Mouse (Mus musculus): ENCODE results near the gene Csmd2. TPM values are rescaled to one million over a fixed set of nuclear protein-coding genes. Genes with fewer than 3 reads are reported as not detected.

The Csmd2 gene
- total RNA-seq, 2 experiments from 2014 or later: 43.1 to 48.9 TPM

GRCm38 (mm10) chr4:128084466-128084865 is 96.8 kb downstream of the Csmd2 start:
- H3K4me3 ChIP-seq: no peak overlapping the region
- H3K27ac ChIP-seq: 0 out of 2 replicates have a peak overlapping the region, but pooled peaks have one; percentile 39
- no peak for DNase-seq (ENCODE audit: low spot score in 2 of 2)
- no peak for TF ChIP-seq CTCF (conservative IDR thresholded peaks at IDR 0.05)

GRCm38 (mm10) chr4:128085096-128085495 is 97.4 kb downstream of the Csmd2 start:
- Histone ChIP-seq H3K4me3 (no peak overlapping the region), H3K27ac (0 out of 2 replicates have a peak overlapping the region, but pooled peaks have one; percentile 39)
- no peak for TF ChIP-seq CTCF (conservative IDR thresholded peaks at IDR 0.05)
- DNase-seq (ENCODE audit: low spot score in 2 of 2): peak; percentile 49 to 51

GRCm38 (mm10) chr4:128087147-128087606 is 99.5 kb downstream of the Csmd2 start:
- TF ChIP-seq CTCF (conservative IDR thresholded peaks at IDR 0.05): no peak
- Histone ChIP-seq H3K27ac (no peak overlapping the region), H3K4me3 (no peak overlapping the region)
- no peak for DNase-seq (ENCODE audit: low spot score in 2 of 2)

GRCm38 (mm10) chr4:128087704-128088103 is 100.0 kb downstream of the Csmd2 start:
- no peak overlapping the region for H3K4me3 ChIP-seq
- no peak overlapping the region for H3K27ac ChIP-seq
- DNase-seq (ENCODE audit: low spot score in 2 of 2): no peak
- no peak for TF ChIP-seq CTCF (conservative IDR thresholded peaks at IDR 0.05)

GRCm38 (mm10) chr4:128088264-128088663 is 100.6 kb downstream of the Csmd2 start:
- no peak overlapping the region for H3K27ac ChIP-seq
- peak in 1 of 2 experiments; percentile 8 for DNase-seq (ENCODE audit: low spot score in 2 of 2)
- no peak for TF ChIP-seq CTCF (conservative IDR thresholded peaks at IDR 0.05)
- H3K4me3 ChIP-seq: no peak overlapping the region

GRCm38 (mm10) chr4:128091938-128092337 is 104.3 kb downstream of the Csmd2 start:
- peak; percentile 48 to 60 for DNase-seq (ENCODE audit: low spot score in 2 of 2)
- no peak for TF ChIP-seq CTCF (conservative IDR thresholded peaks at IDR 0.05)

GRCm38 (mm10) chr4:128099515-128099914 is 111.9 kb downstream of the Csmd2 start:
- no peak overlapping the region for H3K4me3 ChIP-seq
- no peak for TF ChIP-seq CTCF (conservative IDR thresholded peaks at IDR 0.05)
- H3K27ac ChIP-seq: no peak overlapping the region
- no peak for DNase-seq (ENCODE audit: low spot score in 2 of 2)

More at GRCm38 (mm10) chr4:128091938-128092337, 104.3 kb downstream of the Csmd2 start:
- Histone ChIP-seq H3K4me3 (no peak overlapping the region), H3K27ac (no peak overlapping the region)

GRCm38 (mm10) chr4:128100541-128100940 is 112.9 kb downstream of the Csmd2 start:
- no peak for TF ChIP-seq CTCF (conservative IDR thresholded peaks at IDR 0.05)
- Histone ChIP-seq H3K4me3 (no peak overlapping the region), H3K27ac (no peak overlapping the region)
- DNase-seq (ENCODE audit: low spot score in 2 of 2): no peak

- Histone ChIP-seq H3K27ac (no peak overlapping the region), H3K4me3 (no peak overlapping the region)
- TF ChIP-seq CTCF (conservative IDR thresholded peaks at IDR 0.05): no peak
- DNase-seq (ENCODE audit: low spot score in 2 of 2): no peak
Observed at GRCm38 (mm10) chr4:128116331-128116730, 128.7 kb downstream of the Csmd2 start.

- H3K27ac ChIP-seq: no peak overlapping the region
- no peak for DNase-seq (ENCODE audit: low spot score in 2 of 2)
- H3K4me3 ChIP-seq: no peak overlapping the region
- TF ChIP-seq CTCF (conservative IDR thresholded peaks at IDR 0.05): no peak
Observed at GRCm38 (mm10) chr4:128123281-128123680, 135.6 kb downstream of the Csmd2 start.

- DNase-seq (ENCODE audit: low spot score in 2 of 2): no peak
- TF ChIP-seq CTCF (conservative IDR thresholded peaks at IDR 0.05): peak; percentile 56
- Histone ChIP-seq H3K4me3 (no peak overlapping the region), H3K27ac (no peak overlapping the region)
Observed at GRCm38 (mm10) chr4:128124738-128125137, 137.1 kb downstream of the Csmd2 start.

GRCm38 (mm10) chr4:128128546-128128945 is 140.9 kb downstream of the Csmd2 start:
- Histone ChIP-seq H3K4me3 (no peak overlapping the region), H3K27ac (no peak overlapping the region)
- no peak for TF ChIP-seq CTCF (conservative IDR thresholded peaks at IDR 0.05)
- no peak for DNase-seq (ENCODE audit: low spot score in 2 of 2)

GRCm38 (mm10) chr4:128130611-128131142 is 143.0 kb downstream of the Csmd2 start:
- H3K27ac ChIP-seq: no peak overlapping the region
- DNase-seq (ENCODE audit: low spot score in 2 of 2): no peak
- no peak overlapping the region for H3K4me3 ChIP-seq
- TF ChIP-seq CTCF (conservative IDR thresholded peaks at IDR 0.05): peak; percentile 61

GRCm38 (mm10) chr4:128131666-128132065 is 144.0 kb downstream of the Csmd2 start:
- Histone ChIP-seq H3K4me3 (no peak overlapping the region), H3K27ac (no peak overlapping the region)
- TF ChIP-seq CTCF (conservative IDR thresholded peaks at IDR 0.05): no peak
- DNase-seq (ENCODE audit: low spot score in 2 of 2): no peak

Data from layer of hippocampus, adult 2 months (tissue).